Mouse (Mus musculus): ENCODE results near the gene Ptprn. TPM values are rescaled to one million over a fixed set of nuclear protein-coding genes. Genes with fewer than 3 reads are reported as not detected.
A peak's percentile ranks its signal among the peaks of the same experiment; 100 is the strongest.

Ptprn gene
- 1 to 10 TPM; 1.2 to 2.0 TPM for total RNA-seq (2021)
- long read RNA-seq, experiment 1, partial matches to known transcripts, result 13 of 13 reads
- long read RNA-seq, experiment 1, other reads (novel, unspliced or antisense), result 0 of 13 reads
- long read RNA-seq, experiment 2, partial matches to known transcripts, result 4 of 4 reads
- long read RNA-seq, experiment 2, other reads (novel, unspliced or antisense), result 0 of 4 reads

GRCm38 (mm10) chr1:75264091-75264880 is at the start of gene Ptprn:
TSS of gene Ptprn (minus strand) at chr1:75264502.
- DNase-seq, result no peak

- DNase-seq, result no peak
These were observed 47.4 kb upstream of the Ptprn start for GRCm38 (mm10) chr1:75311694-75312093.

- no peak for DNase-seq
These were observed 40.4 kb upstream of the Ptprn start for GRCm38 (mm10) chr1:75304662-75305061.

GRCm38 (mm10) chr1:75294294-75294693 is 30.0 kb upstream of the Ptprn start:
- no peak for DNase-seq

- no peak for DNase-seq
These were observed 29.0 kb upstream of the Ptprn start for GRCm38 (mm10) chr1:75293331-75293701.

- DNase-seq, result peak; percentile 24 to 36
These were observed 28.4 kb upstream of the Ptprn start for GRCm38 (mm10) chr1:75292476-75293330.

- no peak for DNase-seq
These were observed 27.0 kb upstream of the Ptprn start for GRCm38 (mm10) chr1:75291321-75291720.

- DNase-seq, result peak in 1 of 2 experiments; percentile 51
These were observed 26.3 kb upstream of the Ptprn start for GRCm38 (mm10) chr1:75290582-75290981.

- DNase-seq, result no peak
These were observed 25.7 kb upstream of the Ptprn start for GRCm38 (mm10) chr1:75289888-75290431.

GRCm38 (mm10) chr1:75289376-75289775 is 25.1 kb upstream of the Ptprn start:
- peak; percentile 55 to 58 for DNase-seq

GRCm38 (mm10) chr1:75284911-75285310 is 20.6 kb upstream of the Ptprn start:
- DNase-seq, result no peak

GRCm38 (mm10) chr1:75283017-75283416 is 18.7 kb upstream of the Ptprn start:
- DNase-seq, result no peak

GRCm38 (mm10) chr1:75278228-75278627 is 13.9 kb upstream of the Ptprn start, which contains the start of gene Resp18:
TSS of gene Resp18 (minus strand) at chr1:75278415.
- DNase-seq, result no peak

GRCm38 (mm10) chr1:75277195-75278188 is 13.2 kb upstream of the Ptprn start:
- DNase-seq, result peak in 1 of 2 experiments; percentile 75

- peak in 1 of 2 experiments; percentile 79 for DNase-seq
These were observed 1.0 kb downstream of the Ptprn start for GRCm38 (mm10) chr1:75262969-75263951.

GRCm38 (mm10) chr1:75261278-75261677 is 3.0 kb downstream of the Ptprn start:
- no peak for DNase-seq

GRCm38 (mm10) chr1:75255516-75256046 is 8.7 kb downstream of the Ptprn start:
- no peak for DNase-seq

- no peak for DNase-seq
These were observed 9.7 kb downstream of the Ptprn start for GRCm38 (mm10) chr1:75254625-75255013.

GRCm38 (mm10) chr1:75253849-75254624 is 10.3 kb downstream of the Ptprn start:
- peak; percentile 78 to 95 for DNase-seq

Data from heart, adult 18-20 months (tissue).